Mouse (Mus musculus) E14TG2a.4 (cell line): Measurements from ENCODE around the gene Gm13287.

Experiments
- CTCF ChIP-seq: conservative IDR thresholded peaks from 2 replicates; pipeline ENCODE4 v1.5.1; 2014; ENCODE audit warnings: low read length
- NANOG ChIP-seq: IDR thresholded peaks from 2 replicates; pipeline ENCODE4 v1.6.1; 2014; ENCODE audit warnings: borderline replicate concordance, low read length, mixed read lengths
- POU5F1 ChIP-seq: IDR thresholded peaks from 2 replicates; pipeline ENCODE4 v1.6.1; 2014; ENCODE audit warnings: low read length, borderline replicate concordance

DNA sequence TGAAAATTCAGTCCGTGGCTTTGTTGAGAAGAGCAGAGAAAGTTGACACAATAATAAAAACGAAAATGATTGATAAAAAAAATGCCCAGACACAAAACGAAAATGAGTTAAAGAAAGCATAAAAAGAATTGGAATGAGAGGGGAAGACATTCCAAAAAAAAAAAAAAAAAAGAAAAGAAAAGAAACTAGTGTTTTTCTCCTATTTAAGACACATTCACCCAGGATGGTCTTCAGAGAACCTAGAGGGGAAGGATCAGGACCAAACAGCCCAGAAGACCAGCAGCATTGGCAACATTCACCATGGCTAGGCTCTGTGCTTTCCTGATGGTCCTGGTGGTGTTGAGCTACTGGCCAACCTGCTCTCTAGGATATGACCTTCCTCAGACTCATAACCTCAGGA, 12.9 kb downstream of the Gm13287 start, which contains the start of gene Ifna7:
- TF ChIP-seq CTCF: no peak
- TF ChIP-seq POU5F1: no peak
- no peak for TF ChIP-seq NANOG
